Mouse (Mus musculus): Measurements from ENCODE around the gene Cyp27b1. TPM values are rescaled to one million over a fixed set of nuclear protein-coding genes. Genes with fewer than 3 reads are reported as not detected.
A peak's percentile ranks its signal among the peaks of the same experiment; 100 is the strongest.

The Cyp27b1 gene
- polyA plus RNA-seq, 1 experiment from 2014 or later = 0.22 TPM

GRCm38 (mm10) chr10:127090560-127091411, 42.7 kb downstream of the Cyp27b1 start:
- Histone ChIP-seq H3K4me1 (peaks cover 20% of the 10 kb centered on the region), H3K36me3 (peaks cover 11% of the 10 kb centered on the region), H3K4me3 (peak overlapping the region; percentile 40), H3K9me3 (replicated peaks) (no peaks in the 10 kb centered on the region), H3K27ac (replicated peaks) (no peak overlapping the region), H3K27me3 (ENCODE audit: low read depth, poor library complexity, severe bottlenecking) (peaks cover 72% of the 10 kb centered on the region)
- DNase-seq (ENCODE audit: low spot score) = no peak
- WGBS = 8% methylated on average over 57 of the region's 57 CpGs

GRCm38 (mm10) chr10:127091507-127092396, 43.7 kb downstream of the Cyp27b1 start:
- Histone ChIP-seq H3K27me3 (ENCODE audit: low read depth, poor library complexity, severe bottlenecking) (peaks cover 72% of the 10 kb centered on the region), H3K4me1 (peaks cover 20% of the 10 kb centered on the region), H3K27ac (replicated peaks) (no peak overlapping the region), H3K9me3 (replicated peaks) (no peaks in the 10 kb centered on the region), H3K4me3 (peak overlapping the region; percentile 40), H3K36me3 (peaks cover 21% of the 10 kb centered on the region)
- WGBS = 9% methylated on average over 51 of the region's 51 CpGs
- no peak for DNase-seq (ENCODE audit: low spot score)

DNA sequence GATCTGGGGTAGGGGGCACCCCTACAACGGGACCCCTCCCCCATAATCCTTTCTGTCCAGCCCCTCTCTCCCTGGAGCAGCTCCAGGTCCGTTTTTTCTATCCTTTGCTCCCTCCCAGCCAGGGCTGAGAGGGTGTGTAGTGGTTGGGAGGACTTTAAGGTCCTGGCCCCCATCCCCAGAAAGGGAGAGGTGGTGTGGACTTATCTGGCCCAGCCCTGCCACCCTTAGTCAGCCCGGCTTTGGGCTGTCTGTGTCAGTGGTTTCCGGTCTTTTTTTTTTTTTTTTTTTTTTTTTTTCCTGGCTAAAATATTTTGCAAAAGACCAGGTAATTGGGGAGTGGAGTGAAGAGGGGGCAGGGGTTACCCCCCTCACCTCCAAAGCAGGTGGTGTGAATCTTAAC, 44.7 kb downstream of the Cyp27b1 start:
- peaks cover 62% of the 10 kb centered on the region for H3K27me3 ChIP-seq (ENCODE audit: low read depth, poor library complexity, severe bottlenecking)
- H3K4me3 ChIP-seq = no peak overlapping the region
- no peak overlapping the region for H3K27ac ChIP-seq (replicated peaks)
- H3K36me3 ChIP-seq = peaks cover 31% of the 10 kb centered on the region
- no peaks in the 10 kb centered on the region for H3K9me3 ChIP-seq (replicated peaks)
- no peak for DNase-seq (ENCODE audit: low spot score)
- H3K4me1 ChIP-seq = peaks cover 20% of the 10 kb centered on the region
- 54% methylated on average over 4 of the region's 4 CpGs for WGBS

DNA sequence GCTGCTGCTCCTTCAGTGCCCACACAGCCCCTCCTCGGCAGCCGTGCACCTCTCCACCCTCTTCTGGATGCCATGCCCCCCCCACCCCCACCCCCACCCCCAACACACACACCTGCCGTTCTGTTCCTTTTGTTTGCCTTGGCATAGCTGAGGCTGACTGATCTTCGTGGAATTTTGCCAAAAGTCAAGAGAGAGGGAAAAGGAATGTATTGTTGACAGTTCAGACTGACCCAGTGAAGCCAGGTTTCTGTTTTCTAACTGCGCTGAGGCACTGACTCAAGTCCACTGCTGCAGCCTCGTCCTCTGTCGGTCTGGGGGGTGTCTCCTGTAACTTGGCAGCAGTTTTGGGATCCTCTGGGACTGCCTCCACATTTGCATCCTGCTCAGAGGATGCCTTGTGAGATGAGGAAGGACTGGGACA, 46.3 kb downstream of the Cyp27b1 start:
- peaks cover 20% of the 10 kb centered on the region for H3K4me1 ChIP-seq
- H3K36me3 ChIP-seq = peaks cover 47% of the 10 kb centered on the region
- H3K27me3 ChIP-seq (ENCODE audit: low read depth, poor library complexity, severe bottlenecking) = peaks cover 46% of the 10 kb centered on the region
- no peak overlapping the region for H3K4me3 ChIP-seq
- no peak overlapping the region for H3K27ac ChIP-seq (replicated peaks)
- DNase-seq (ENCODE audit: low spot score) = no peak
- no peaks in the 10 kb centered on the region for H3K9me3 ChIP-seq (replicated peaks)
- WGBS = 66% methylated on average over 7 of the region's 7 CpGs

GRCm38 (mm10) chr10:127098514-127098913, 50.5 kb downstream of the Cyp27b1 start:
- 79% methylated on average over 20 of the region's 20 CpGs for WGBS
- no peak for DNase-seq (ENCODE audit: low spot score)
- Histone ChIP-seq H3K9me3 (replicated peaks) (no peaks in the 10 kb centered on the region), H3K4me3 (no peak overlapping the region), H3K36me3 (peaks cover 57% of the 10 kb centered on the region), H3K4me1 (no peaks in the 10 kb centered on the region), H3K27ac (replicated peaks) (no peak overlapping the region), H3K27me3 (ENCODE audit: low read depth, poor library complexity, severe bottlenecking) (peaks cover 5% of the 10 kb centered on the region)

- H3K9me3 ChIP-seq (replicated peaks) = no peaks in the 10 kb centered on the region
- DNase-seq (ENCODE audit: low spot score) = no peak
- no peak overlapping the region for H3K27ac ChIP-seq (replicated peaks)
- no peak overlapping the region for H3K4me3 ChIP-seq
- no peaks in the 10 kb centered on the region for H3K27me3 ChIP-seq (ENCODE audit: low read depth, poor library complexity, severe bottlenecking)
- H3K36me3 ChIP-seq = peaks cover 57% of the 10 kb centered on the region
- WGBS = 84% methylated on average over 10 of the region's 10 CpGs
- H3K4me1 ChIP-seq = no peaks in the 10 kb centered on the region
Observed at GRCm38 (mm10) chr10:127099191-127099590, 51.1 kb downstream of the Cyp27b1 start.

- Histone ChIP-seq H3K4me3 (no peak overlapping the region), H3K27me3 (ENCODE audit: low read depth, poor library complexity, severe bottlenecking) (no peaks in the 10 kb centered on the region), H3K36me3 (peaks cover 55% of the 10 kb centered on the region), H3K4me1 (no peaks in the 10 kb centered on the region), H3K9me3 (replicated peaks) (no peaks in the 10 kb centered on the region), H3K27ac (replicated peaks) (no peak overlapping the region)
- no peak for DNase-seq (ENCODE audit: low spot score)
- WGBS = 92% methylated on average over 15 of the region's 15 CpGs
Observed at GRCm38 (mm10) chr10:127099868-127100267, 51.8 kb downstream of the Cyp27b1 start.

- 89% methylated on average over 8 of the region's 8 CpGs for WGBS
- no peak for DNase-seq (ENCODE audit: low spot score)
- Histone ChIP-seq H3K4me3 (no peak overlapping the region), H3K4me1 (no peaks in the 10 kb centered on the region), H3K27me3 (ENCODE audit: low read depth, poor library complexity, severe bottlenecking) (no peaks in the 10 kb centered on the region), H3K36me3 (peaks cover 54% of the 10 kb centered on the region), H3K27ac (replicated peaks) (no peak overlapping the region), H3K9me3 (replicated peaks) (no peaks in the 10 kb centered on the region)
Observed at GRCm38 (mm10) chr10:127100414-127100813, 52.4 kb downstream of the Cyp27b1 start.

- no peaks in the 10 kb centered on the region for H3K27me3 ChIP-seq (ENCODE audit: low read depth, poor library complexity, severe bottlenecking)
- H3K36me3 ChIP-seq = peaks cover 51% of the 10 kb centered on the region
- no peak overlapping the region for H3K4me3 ChIP-seq
- H3K27ac ChIP-seq (replicated peaks) = no peak overlapping the region
- no peaks in the 10 kb centered on the region for H3K9me3 ChIP-seq (replicated peaks)
- H3K4me1 ChIP-seq = no peaks in the 10 kb centered on the region
- WGBS = 89% methylated on average over 6 of the region's 6 CpGs
- DNase-seq (ENCODE audit: low spot score) = no peak
Observed at GRCm38 (mm10) chr10:127101151-127101550, 53.1 kb downstream of the Cyp27b1 start.

MicroRNA genes within 50 kb of the gene (microRNA counts, 519-probe panel; counts per million panel counts)
- microRNA mmu-miR-546 = not detected

Small RNA genes within 50 kb of the gene (microRNA-seq; reads per million reads assigned to microRNA genes)
- not detected for gene Mir546

Other genes starting within 250 kb of the Cyp27b1 start
- 16.9 and 17.7 TPM in 2 replicates for gene Atp23, start 146.9 kb upstream of the Cyp27b1 start, polyA plus RNA-seq (2016; fragmentation: Nextera tagmentation; extraction: Ambion mirVana)
- 36.8 and 39.3 TPM in 2 replicates for gene Ctdsp2, start 69.5 kb upstream of the Cyp27b1 start, polyA plus RNA-seq (2016; fragmentation: Nextera tagmentation; extraction: Ambion mirVana)
- 0.36 and 2.2 TPM in 2 replicates for gene Avil, start 47.5 kb upstream of the Cyp27b1 start, polyA plus RNA-seq (2016; fragmentation: Nextera tagmentation; extraction: Ambion mirVana)
- 101 and 107 TPM in 2 replicates for gene Tsfm, start 17.4 kb upstream of the Cyp27b1 start, polyA plus RNA-seq (2016; fragmentation: Nextera tagmentation; extraction: Ambion mirVana)
- gene Mettl1, start 6.8 kb upstream of the Cyp27b1 start, polyA plus RNA-seq (2016; fragmentation: Nextera tagmentation; extraction: Ambion mirVana) = 54.3 and 56.7 TPM in 2 replicates
- 0.19 and 0.26 TPM in 2 replicates for gene Eef1akmt3, start 6.7 kb upstream of the Cyp27b1 start, polyA plus RNA-seq (2016; fragmentation: Nextera tagmentation; extraction: Ambion mirVana)
- 1.3 and 1.7 TPM in 2 replicates for gene March9, start 11.9 kb downstream of the Cyp27b1 start, polyA plus RNA-seq (2016; fragmentation: Nextera tagmentation; extraction: Ambion mirVana)
- gene Cdk4, start 15.3 kb downstream of the Cyp27b1 start, polyA plus RNA-seq (2016; fragmentation: Nextera tagmentation; extraction: Ambion mirVana) = 2,811 and 2,916 TPM in 2 replicates
- gene Tspan31, start 22.0 kb downstream of the Cyp27b1 start, polyA plus RNA-seq (2016; fragmentation: Nextera tagmentation; extraction: Ambion mirVana) = 197 and 208 TPM in 2 replicates
- 0.10 and 0.19 TPM in 2 replicates for gene Agap2, start 27.0 kb downstream of the Cyp27b1 start, polyA plus RNA-seq (2016; fragmentation: Nextera tagmentation; extraction: Ambion mirVana)
- gene Os9, start 72.9 kb downstream of the Cyp27b1 start, polyA plus RNA-seq (2016; fragmentation: Nextera tagmentation; extraction: Ambion mirVana) = 62.3 and 83.0 TPM in 2 replicates
- gene B4galnt1, start 117.0 kb downstream of the Cyp27b1 start, polyA plus RNA-seq (2016; fragmentation: Nextera tagmentation; extraction: Ambion mirVana) = 4.9 and 6.1 TPM in 2 replicates
- 0.87 and 1.4 TPM in 2 replicates for gene Slc26a10, start 132.4 kb downstream of the Cyp27b1 start, polyA plus RNA-seq (2016; fragmentation: Nextera tagmentation; extraction: Ambion mirVana)
- gene Arhgef25, start 141.8 kb downstream of the Cyp27b1 start, polyA plus RNA-seq (2016; fragmentation: Nextera tagmentation; extraction: Ambion mirVana) = 24.8 and 28.7 TPM in 2 replicates
- gene Dtx3, start 147.5 kb downstream of the Cyp27b1 start, polyA plus RNA-seq (2016; fragmentation: Nextera tagmentation; extraction: Ambion mirVana) = 119 and 142 TPM in 2 replicates
- gene Pip4k2c, start 163.3 kb downstream of the Cyp27b1 start, polyA plus RNA-seq (2016; fragmentation: Nextera tagmentation; extraction: Ambion mirVana) = 16.5 and 18.1 TPM in 2 replicates
- 14.9 and 29.4 TPM in 2 replicates for gene Kif5a, start 215.1 kb downstream of the Cyp27b1 start, polyA plus RNA-seq (2016; fragmentation: Nextera tagmentation; extraction: Ambion mirVana)
- 212 and 239 TPM in 2 replicates for gene Dctn2, start 218.1 kb downstream of the Cyp27b1 start, polyA plus RNA-seq (2016; fragmentation: Nextera tagmentation; extraction: Ambion mirVana)
- 11.9 and 13.0 TPM in 2 replicates for gene Mbd6, start 240.8 kb downstream of the Cyp27b1 start, polyA plus RNA-seq (2016; fragmentation: Nextera tagmentation; extraction: Ambion mirVana)

All from midbrain, embryonic 10.5 days (tissue).